Mouse (Mus musculus): ENCODE data around the gene Mbnl2. TPM values are rescaled to one million over a fixed set of nuclear protein-coding genes. Genes with fewer than 3 reads are reported as not detected.

Mbnl2 gene
- total and polyA plus RNA-seq, 3 experiments = 5.6 to 8.6 TPM; not detected in 1

- peak; percentile 47 for DNase-seq (ENCODE audit: low read depth, low spot score)
- Histone ChIP-seq H3K9ac (ENCODE audit: control insufficient read depth, low read depth, low read length, poor library complexity, severe bottlenecking) (no peak overlapping the region), H3K4me1 (ENCODE audit: control insufficient read depth in 1 of 2, insufficient read depth in 2 of 2, low read length in 2 of 2) (no peaks in the 10 kb centered on the region), H3K36me3 (ENCODE audit: control insufficient read depth in 1 of 2, insufficient read depth in 2 of 2, low read length in 2 of 2) (no peaks in the 10 kb centered on the region; a peak in 1 of 4 replicates), H3K4me3 (ENCODE audit: control insufficient read depth in 1 of 2, insufficient read depth in 1 of 2, low read depth in 2 of 2, low read length in 2 of 2) (no peak overlapping the region), H3K79me2 (ENCODE audit: control insufficient read depth, insufficient read depth, low read length, poor library complexity) (no peaks in the 10 kb centered on the region), H3K27me3 (ENCODE audit: control insufficient read depth in 1 of 2, insufficient read depth in 2 of 2, low read length in 2 of 2) (no peaks in the 10 kb centered on the region), H3K9me3 (replicated peaks; ENCODE audit: insufficient read depth, low read length) (no peaks in the 10 kb centered on the region), H3K27ac (ENCODE audit: control insufficient read depth, low read depth, low read length) (no peak overlapping the region)
- no peak for TF ChIP-seq ELF1 (IDR thresholded peaks at IDR 0.05; ENCODE audit: low read depth, low read length)
- TF ChIP-seq POLR2AphosphoS5 (IDR thresholded peaks at IDR 0.05; ENCODE audit: borderline replicate concordance, low read depth, low read length) = no peak
- no peak for TF ChIP-seq TBP (IDR thresholded peaks at IDR 0.05; ENCODE audit: low read depth, low read length)
- no peak for TF ChIP-seq ZKSCAN1 (IDR thresholded peaks at IDR 0.05; ENCODE audit: low read depth, low read length)
- no peak for TF ChIP-seq POLR2A (IDR thresholded peaks at IDR 0.05; ENCODE audit: control insufficient read depth in 1 of 2, insufficient read depth in 1 of 2, low read depth in 1 of 2, low read length in 2 of 2, poor library complexity in 1 of 2)
- TF ChIP-seq JUND (IDR thresholded peaks at IDR 0.05; ENCODE audit: low read depth, low read length) = no peak
- TF ChIP-seq RCOR1 (IDR thresholded peaks at IDR 0.05; ENCODE audit: low read depth, low read length) = no peak
- no peak for TF ChIP-seq ZNF384 (IDR thresholded peaks at IDR 0.05; ENCODE audit: low read depth, low read length)
- TF ChIP-seq GATA1 (IDR thresholded peaks at IDR 0.05; ENCODE audit: low read depth, low read length) = no peak
- TF ChIP-seq MXI1 (IDR thresholded peaks at IDR 0.05; ENCODE audit: low read depth, low read length) = no peak
- peak; percentile 85 for TF ChIP-seq SMC3 (IDR thresholded peaks at IDR 0.05; ENCODE audit: low read depth, low read length)
- peak; percentile 55 to 77 (median 67) for TF ChIP-seq CTCF (IDR thresholded peaks at IDR 0.05 in 2 of 3, conservative IDR thresholded peaks at IDR 0.05 in 1 of 3; ENCODE audit: control insufficient read depth in 1 of 3, insufficient read depth in 1 of 3, low read depth in 2 of 3, low read length in 3 of 3, poor library complexity in 1 of 3, severe bottlenecking in 1 of 3)
- peak; percentile 59 for TF ChIP-seq ZC3H11A (IDR thresholded peaks at IDR 0.05; ENCODE audit: low read depth, low read length)
- TF ChIP-seq EP300 (IDR thresholded peaks at IDR 0.05; ENCODE audit: low read depth in 1 of 2, low read length in 2 of 2) = no peak
- no peak for TF ChIP-seq MAZ (IDR thresholded peaks at IDR 0.05; ENCODE audit: low read depth, low read length)
- no peak for TF ChIP-seq SIN3A (IDR thresholded peaks at IDR 0.05; ENCODE audit: low read length)
- TF ChIP-seq RAD21 (IDR thresholded peaks at IDR 0.05; ENCODE audit: low read depth, low read length) = peak; percentile 76
Observed at GRCm38 (mm10) chr14:120397871-120398647, 122.6 kb downstream of the Mbnl2 start.

GRCm38 (mm10) chr14:120399614-120400013 is 124.1 kb downstream of the Mbnl2 start:
- Histone ChIP-seq H3K4me3 (ENCODE audit: control insufficient read depth in 1 of 2, insufficient read depth in 1 of 2, low read depth in 2 of 2, low read length in 2 of 2) (no peak overlapping the region), H3K27ac (ENCODE audit: control insufficient read depth, low read depth, low read length) (no peak overlapping the region), H3K4me1 (ENCODE audit: control insufficient read depth in 1 of 2, insufficient read depth in 2 of 2, low read length in 2 of 2) (no peaks in the 10 kb centered on the region), H3K36me3 (ENCODE audit: control insufficient read depth in 1 of 2, insufficient read depth in 2 of 2, low read length in 2 of 2) (no peaks in the 10 kb centered on the region; a peak in 1 of 4 replicates), H3K9ac (ENCODE audit: control insufficient read depth, low read depth, low read length, poor library complexity, severe bottlenecking) (no peak overlapping the region), H3K79me2 (ENCODE audit: control insufficient read depth, insufficient read depth, low read length, poor library complexity) (no peaks in the 10 kb centered on the region), H3K9me3 (replicated peaks; ENCODE audit: insufficient read depth, low read length) (no peaks in the 10 kb centered on the region), H3K27me3 (ENCODE audit: control insufficient read depth in 1 of 2, insufficient read depth in 2 of 2, low read length in 2 of 2) (no peaks in the 10 kb centered on the region)
- TF ChIP-seq MAZ (IDR thresholded peaks at IDR 0.05; ENCODE audit: low read depth, low read length) = no peak
- TF ChIP-seq USF1 (IDR thresholded peaks at IDR 0.05; ENCODE audit: low read depth, low read length) = no peak
- no peak for TF ChIP-seq EP300 (IDR thresholded peaks at IDR 0.05; ENCODE audit: low read depth in 1 of 2, low read length in 2 of 2)
- TF ChIP-seq RAD21 (IDR thresholded peaks at IDR 0.05; ENCODE audit: low read depth, low read length) = no peak
- TF ChIP-seq BHLHE40 (IDR thresholded peaks at IDR 0.05; ENCODE audit: borderline replicate concordance, low read depth, low read length) = no peak
- no peak for TF ChIP-seq TCF12 (IDR thresholded peaks at IDR 0.05; ENCODE audit: low read depth, low read length)
- no peak for TF ChIP-seq RCOR1 (IDR thresholded peaks at IDR 0.05; ENCODE audit: low read depth, low read length)
- TF ChIP-seq NELFE (IDR thresholded peaks at IDR 0.05; ENCODE audit: low read depth, low read length) = no peak
- no peak for TF ChIP-seq POLR2A (IDR thresholded peaks at IDR 0.05; ENCODE audit: control insufficient read depth in 1 of 2, insufficient read depth in 1 of 2, low read depth in 1 of 2, low read length in 2 of 2, poor library complexity in 1 of 2)
- TF ChIP-seq TBP (IDR thresholded peaks at IDR 0.05; ENCODE audit: low read depth, low read length) = no peak
- TF ChIP-seq CTCF (IDR thresholded peaks at IDR 0.05 in 2 of 3, conservative IDR thresholded peaks at IDR 0.05 in 1 of 3; ENCODE audit: control insufficient read depth in 1 of 3, insufficient read depth in 1 of 3, low read depth in 2 of 3, low read length in 3 of 3, poor library complexity in 1 of 3, severe bottlenecking in 1 of 3) = no peak
- TF ChIP-seq ELF1 (IDR thresholded peaks at IDR 0.05; ENCODE audit: low read depth, low read length) = no peak
- no peak for TF ChIP-seq TAL1 (IDR thresholded peaks at IDR 0.05; ENCODE audit: low read length)
- TF ChIP-seq MAFK (IDR thresholded peaks at IDR 0.05; ENCODE audit: borderline replicate concordance, low read depth, low read length) = no peak
- TF ChIP-seq NRF1 (IDR thresholded peaks at IDR 0.05; ENCODE audit: insufficient read depth, low read depth, low read length, poor library complexity, severe bottlenecking) = no peak
- TF ChIP-seq CHD2 (IDR thresholded peaks at IDR 0.05; ENCODE audit: low read length) = no peak
- no peak for TF ChIP-seq ZC3H11A (IDR thresholded peaks at IDR 0.05; ENCODE audit: low read depth, low read length)
- TF ChIP-seq POLR2AphosphoS5 (IDR thresholded peaks at IDR 0.05; ENCODE audit: borderline replicate concordance, low read depth, low read length) = no peak
- TF ChIP-seq ZMIZ1 (IDR thresholded peaks at IDR 0.05; ENCODE audit: low read depth, low read length) = no peak
- no peak for TF ChIP-seq ETS1 (IDR thresholded peaks at IDR 0.05; ENCODE audit: low read depth, low read length)
- no peak for DNase-seq (ENCODE audit: low read depth, low spot score)

Data from MEL (cell line).